Mouse (Mus musculus) embryonic facial prominence, embryonic 15.5 days (tissue): ENCODE results near the gene Acp4. TPM values are rescaled to one million over a fixed set of nuclear protein-coding genes. Genes with fewer than 3 reads are reported as not detected.

ENCODE experiments used
- ATAC-seq: fragments of 200-750 bp; cut with Nextera tagmentation; 2 replicates; pipeline ENCODE4 v1.8.0; 2017; ENCODE audit warnings: low read depth, moderate TSS enrichment; ENCODE audit not compliant: insufficient number of reproducible peaks, low FRiP score, low TSS enrichment
- H3K27ac ChIP-seq: fragments of 300-500 bp; sonication (generic); replicated peaks from 2 replicates; pipeline ENCODE4 v1.5.1; 2015; ENCODE audit warnings: mild to moderate bottlenecking, inconsistent platforms
- H3K27me3 ChIP-seq: fragments of 300-500 bp; sonication (generic); 2 replicates; pipeline ENCODE4 v1.6.1; 2015; ENCODE audit warnings: inconsistent platforms
- H3K36me3 ChIP-seq: fragments of 300-500 bp; sonication (generic); 2 replicates; pipeline ENCODE4 v1.6.1; 2015; ENCODE audit warnings: mild to moderate bottlenecking, inconsistent platforms
- H3K4me1 ChIP-seq: fragments of 300-500 bp; sonication (generic); 2 replicates; pipeline ENCODE4 v1.6.1; 2015; ENCODE audit warnings: inconsistent platforms
- H3K4me2 ChIP-seq: fragments of 300-500 bp; sonication (generic); replicated peaks from 2 replicates; pipeline ENCODE4 v1.6.1; 2015; ENCODE audit warnings: mild to moderate bottlenecking, inconsistent platforms
- H3K4me3 ChIP-seq: fragments of 300-500 bp; sonication (generic); replicated peaks from 2 replicates; pipeline ENCODE4 v1.5.1; 2015; ENCODE audit warnings: mild to moderate bottlenecking, inconsistent platforms
- H3K9ac ChIP-seq: fragments of 300-500 bp; sonication (generic); 2 replicates; pipeline ENCODE4 v1.6.1; 2015; ENCODE audit warnings: inconsistent platforms
- H3K9me3 ChIP-seq: fragments of 300-500 bp; sonication (generic); replicated peaks from 2 replicates; pipeline ENCODE4 v1.6.1; 2016; ENCODE audit warnings: inconsistent platforms
- WGBS: fragments of 180-500 bp; shearing (Covaris S2); methylation state at CpG from one replicate; pipeline ENCODE4 v1.1.7; 2015; 5-methylcytosine and 5-hydroxymethylcytosine counted together
- polyA plus RNA-seq: library from polyadenylated mRNA; unstranded; fragments of >200 nt; fragmentation: Nextera tagmentation; extraction: Ambion mirVana; gene quantifications from 2 replicates; pipeline ENCODE4 v1.2.1, GENCODE M21; 2015

The Acp4 gene
- polyA plus RNA-seq, 1 experiment from 2014 or later = 0.23 TPM

GRCm38 (mm10) chr7:44281586-44281985, 24.4 kb upstream of the Acp4 start:
- Histone ChIP-seq H3K9me3 (0 out of 2 replicates have a peak, but pooled peaks cover under 1% of the 10 kb centered on the region), H3K4me3 (no peak overlapping the region), H3K27me3 (no peaks in the 10 kb centered on the region), H3K4me2 (no peak overlapping the region), H3K4me1 (no peaks in the 10 kb centered on the region), H3K9ac (no peak overlapping the region), H3K36me3 (no peaks in the 10 kb centered on the region), H3K27ac (no peak overlapping the region)
- 78% methylated on average over 7 of the region's 7 CpGs for WGBS
- no peak for ATAC-seq

DNA sequence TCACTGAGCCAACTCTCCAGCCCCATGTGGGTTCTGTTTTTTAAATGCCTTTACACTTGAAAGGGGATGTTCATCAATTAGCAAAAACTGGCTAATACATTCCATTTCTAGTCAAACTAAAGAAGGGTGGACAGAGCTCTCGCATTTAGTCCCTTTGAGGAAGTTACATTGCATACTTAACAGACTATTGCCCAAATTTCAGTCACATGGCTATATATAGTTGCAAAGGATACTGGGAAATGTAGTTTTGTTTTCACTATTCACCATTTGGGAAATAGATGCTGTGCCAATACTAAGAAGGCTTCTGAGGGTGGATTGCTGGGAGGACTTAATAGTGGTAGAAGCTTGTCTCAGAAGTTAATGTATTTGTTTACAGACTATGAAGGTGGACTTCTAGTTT, 23.8 kb upstream of the Acp4 start:
- no peak overlapping the region for H3K4me2 ChIP-seq
- H3K36me3 ChIP-seq = no peaks in the 10 kb centered on the region
- no peaks in the 10 kb centered on the region for H3K4me1 ChIP-seq
- 69% methylated on average over 1 of the region's 1 CpGs for WGBS
- no peak overlapping the region for H3K27ac ChIP-seq
- ATAC-seq = no peak
- no peak overlapping the region for H3K9ac ChIP-seq
- H3K27me3 ChIP-seq = no peaks in the 10 kb centered on the region
- no peak overlapping the region for H3K4me3 ChIP-seq
- H3K9me3 ChIP-seq = no peaks in the 10 kb centered on the region

DNA sequence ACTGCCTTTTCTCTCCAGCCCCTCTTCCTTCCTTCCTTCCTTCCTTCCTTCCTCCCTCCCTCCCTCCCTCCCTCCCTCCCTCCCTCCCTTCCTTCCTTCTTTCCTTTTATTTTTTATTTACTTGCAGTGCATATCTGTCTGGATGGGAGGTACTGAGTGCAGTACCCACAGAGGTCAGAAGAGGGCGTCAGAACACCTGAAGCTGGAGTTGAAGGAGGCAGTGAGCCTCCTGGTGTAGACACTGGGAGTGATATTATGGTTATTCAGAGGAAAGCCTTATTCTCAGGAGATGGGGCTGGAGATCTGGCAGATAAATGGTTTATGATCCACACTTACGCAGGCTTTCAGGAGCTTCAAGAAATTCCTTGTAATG, 20.1 kb upstream of the Acp4 start:
- peaks cover 11% of the 10 kb centered on the region; the same call in 1 of the 2 replicates for H3K27me3 ChIP-seq
- ATAC-seq = no peak

GRCm38 (mm10) chr7:44276461-44277249, 19.5 kb upstream of the Acp4 start:
- no peaks in the 10 kb centered on the region for H3K36me3 ChIP-seq
- no peak for ATAC-seq
- no peaks in the 10 kb centered on the region for H3K9me3 ChIP-seq
- no peaks in the 10 kb centered on the region for H3K4me1 ChIP-seq
- H3K27ac ChIP-seq = no peak overlapping the region
- H3K4me3 ChIP-seq = no peak overlapping the region
- H3K27me3 ChIP-seq = peaks cover 11% of the 10 kb centered on the region; the same call in 1 of the 2 replicates
- H3K4me2 ChIP-seq = no peak overlapping the region
- no peak overlapping the region for H3K9ac ChIP-seq
- 61% methylated on average over 10 of the region's 10 CpGs for WGBS

More for the DNA sequence above, 20.1 kb upstream of the Acp4 start:
- WGBS = 39% methylated on average over 2 of the region's 2 CpGs
- Histone ChIP-seq H3K4me2 (no peak overlapping the region), H3K36me3 (no peaks in the 10 kb centered on the region), H3K27ac (no peak overlapping the region), H3K4me1 (no peaks in the 10 kb centered on the region), H3K9me3 (no peaks in the 10 kb centered on the region), H3K9ac (no peak overlapping the region), H3K4me3 (no peak overlapping the region)

- ATAC-seq = no peak
- H3K9ac ChIP-seq = no peak overlapping the region
- H3K36me3 ChIP-seq = no peaks in the 10 kb centered on the region
- H3K4me2 ChIP-seq = no peak overlapping the region
- H3K27ac ChIP-seq = no peak overlapping the region
- 67% methylated on average over 3 of the region's 3 CpGs for WGBS
- no peak overlapping the region for H3K4me3 ChIP-seq
- H3K9me3 ChIP-seq = no peaks in the 10 kb centered on the region
- H3K4me1 ChIP-seq = no peaks in the 10 kb centered on the region
- H3K27me3 ChIP-seq = peaks cover 11% of the 10 kb centered on the region; the same call in 1 of the 2 replicates
Observed at GRCm38 (mm10) chr7:44275546-44275945, 18.4 kb upstream of the Acp4 start.

DNA sequence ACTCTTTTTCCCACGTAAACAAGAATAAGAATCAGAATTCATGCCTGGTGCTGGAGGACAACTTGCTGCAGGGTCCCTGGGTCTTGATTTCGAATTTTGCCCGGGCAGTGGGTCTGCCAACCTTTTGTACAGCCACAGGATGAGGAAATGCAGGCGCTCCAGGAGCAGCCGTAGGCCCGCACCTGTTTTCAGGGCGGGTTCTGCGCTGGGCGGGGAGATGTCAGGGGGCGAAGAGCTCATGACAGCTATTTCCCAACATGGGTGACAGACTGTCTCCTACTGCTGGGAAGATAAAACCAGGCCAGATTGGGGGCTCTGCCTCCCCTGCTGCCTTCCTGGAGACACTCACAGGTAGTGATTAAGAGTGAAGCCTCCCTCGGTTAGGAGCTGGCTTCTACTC, 16.9 kb upstream of the Acp4 start:
- ATAC-seq = no peak
- Histone ChIP-seq H3K9me3 (no peaks in the 10 kb centered on the region), H3K27ac (no peak overlapping the region), H3K36me3 (no peaks in the 10 kb centered on the region), H3K9ac (no peak overlapping the region), H3K4me2 (no peak overlapping the region), H3K27me3 (peaks cover 11% of the 10 kb centered on the region; the same call in 1 of the 2 replicates), H3K4me1 (no peaks in the 10 kb centered on the region), H3K4me3 (no peak overlapping the region)
- 28% methylated on average over 11 of the region's 11 CpGs for WGBS

GRCm38 (mm10) chr7:44273446-44273845, 16.3 kb upstream of the Acp4 start:
- no peak for ATAC-seq
- 71% methylated on average over 7 of the region's 7 CpGs for WGBS
- Histone ChIP-seq H3K27ac (no peak overlapping the region), H3K36me3 (no peaks in the 10 kb centered on the region), H3K9ac (no peak overlapping the region), H3K4me1 (no peaks in the 10 kb centered on the region), H3K27me3 (peaks cover 11% of the 10 kb centered on the region; the same call in 1 of the 2 replicates), H3K4me3 (no peak overlapping the region), H3K4me2 (no peak overlapping the region), H3K9me3 (no peaks in the 10 kb centered on the region)

- Histone ChIP-seq H3K36me3 (no peaks in the 10 kb centered on the region), H3K9ac (no peak overlapping the region), H3K27me3 (peaks cover 11% of the 10 kb centered on the region; the same call in 1 of the 2 replicates), H3K9me3 (no peaks in the 10 kb centered on the region), H3K4me2 (no peak overlapping the region), H3K27ac (no peak overlapping the region), H3K4me1 (no peaks in the 10 kb centered on the region), H3K4me3 (no peak overlapping the region)
- ATAC-seq = no peak
- 78% methylated on average over 7 of the region's 7 CpGs for WGBS
Observed at GRCm38 (mm10) chr7:44272546-44272945, 15.4 kb upstream of the Acp4 start.

DNA sequence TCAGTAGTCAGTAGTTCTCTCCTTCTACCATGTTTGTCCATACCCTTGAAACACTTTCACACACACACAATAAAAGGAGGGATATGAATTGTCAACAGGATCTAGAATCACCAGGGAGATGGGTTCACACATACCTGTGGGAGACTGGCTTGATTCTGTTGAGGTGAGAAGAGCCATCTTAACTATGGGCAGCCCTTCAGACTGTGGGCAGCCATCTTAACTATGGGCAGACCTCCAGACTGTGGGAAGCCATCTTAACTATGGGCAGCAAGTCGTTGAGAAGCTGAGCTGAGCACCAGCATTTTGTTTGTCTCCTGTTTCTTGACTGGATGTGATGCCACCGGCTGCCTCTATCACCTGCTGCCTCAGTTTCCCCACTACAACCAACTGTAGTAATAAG, 14.1 kb upstream of the Acp4 start:
- no peak overlapping the region for H3K4me2 ChIP-seq
- peaks cover 11% of the 10 kb centered on the region; the same call in 1 of the 2 replicates for H3K27me3 ChIP-seq
- H3K36me3 ChIP-seq = no peaks in the 10 kb centered on the region
- no peak overlapping the region for H3K27ac ChIP-seq
- no peak overlapping the region for H3K9ac ChIP-seq
- no peak overlapping the region for H3K4me3 ChIP-seq
- no peaks in the 10 kb centered on the region for H3K4me1 ChIP-seq
- WGBS = 74% methylated on average over 2 of the region's 2 CpGs
- no peaks in the 10 kb centered on the region for H3K9me3 ChIP-seq
- no peak for ATAC-seq

DNA sequence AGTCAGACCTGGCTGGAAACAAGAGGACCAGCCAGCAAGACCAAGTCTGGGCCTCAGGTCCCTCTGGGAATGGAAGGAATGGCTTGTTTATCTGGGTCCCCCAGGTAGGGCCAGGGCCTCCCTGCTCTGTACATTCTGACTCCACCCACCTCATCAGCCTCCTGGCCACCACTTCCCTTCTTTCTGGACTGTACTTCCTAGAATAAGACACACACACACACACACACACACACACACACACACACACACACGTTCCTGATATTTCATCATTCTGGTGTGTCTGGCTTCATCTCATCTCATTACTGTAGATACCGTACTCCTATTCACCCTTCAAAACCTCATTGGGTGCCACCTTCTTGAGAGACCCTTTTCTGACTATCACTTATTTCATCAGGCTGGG, 12.2 kb upstream of the Acp4 start:
- no peak overlapping the region for H3K9ac ChIP-seq
- peaks cover 14% of the 10 kb centered on the region; the same call in 1 of the 2 replicates for H3K27me3 ChIP-seq
- H3K27ac ChIP-seq = no peak overlapping the region
- no peaks in the 10 kb centered on the region for H3K9me3 ChIP-seq
- no peaks in the 10 kb centered on the region for H3K36me3 ChIP-seq
- ATAC-seq = no peak
- no peak overlapping the region for H3K4me3 ChIP-seq
- H3K4me1 ChIP-seq = no peaks in the 10 kb centered on the region
- WGBS = 93% methylated on average over 2 of the region's 2 CpGs
- no peak overlapping the region for H3K4me2 ChIP-seq

DNA sequence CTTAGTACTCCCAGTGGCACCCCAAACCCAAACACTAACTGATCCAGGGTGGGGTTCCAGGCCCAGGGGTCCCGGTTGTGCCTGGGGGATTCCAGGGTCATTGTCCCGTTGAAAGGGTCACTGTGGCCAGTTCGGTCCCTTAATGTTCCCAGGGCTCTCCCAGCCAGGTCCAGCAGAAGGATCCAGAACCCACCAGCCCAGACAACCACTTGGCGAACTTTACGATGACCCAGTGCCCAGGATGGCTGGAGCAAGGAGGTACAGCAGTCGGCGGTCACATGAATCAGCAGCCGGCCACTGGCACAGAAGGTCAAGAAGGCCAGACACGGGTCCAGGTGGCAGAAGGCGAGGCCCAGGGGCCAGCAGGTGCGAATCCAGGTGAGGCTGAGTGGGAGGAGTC, 10.9 kb upstream of the Acp4 start:
- no peak overlapping the region for H3K27ac ChIP-seq
- no peaks in the 10 kb centered on the region for H3K36me3 ChIP-seq
- H3K4me1 ChIP-seq = peaks cover 3% of the 10 kb centered on the region; the same call in 1 of the 2 replicates
- no peaks in the 10 kb centered on the region for H3K9me3 ChIP-seq
- H3K4me3 ChIP-seq = no peak overlapping the region
- no peak overlapping the region for H3K9ac ChIP-seq
- 81% methylated on average over 11 of the region's 11 CpGs for WGBS
- ATAC-seq = no peak
- H3K27me3 ChIP-seq = 0 out of 2 replicates have a peak, but pooled peaks cover 5% of the 10 kb centered on the region
- H3K4me2 ChIP-seq = no peak overlapping the region
